Mouse (Mus musculus) activated CD4-positive, CD25-positive, alpha-beta regulatory T cell, adult 4 months (primary cell): Measurements from ENCODE around the gene Nadk. TPM values are rescaled to one million over a fixed set of nuclear protein-coding genes. Genes with fewer than 3 reads are reported as not detected.
A peak's percentile ranks its signal among the peaks of the same experiment; 100 is the strongest.

ENCODE experiments used
- ATAC-seq: one replicate; pipeline ENCODE4 v1.8.0; 2017
- polyA plus RNA-seq, 2 experiments: library from polyadenylated mRNA; unstranded; fragments of 100-300 nt; shearing (Covaris generic); gene quantifications; one replicate each; pipeline ENCODE4 v1.2.1; 2017

Gene Nadk
- polyA plus RNA-seq, 2 experiments from 2014 or later = 42.7 to 49.1 TPM

- ATAC-seq = no peak
Measured at GRCm38 (mm10) chr4:155605132-155605531, 43.0 kb downstream of the Nadk start.

DNA sequence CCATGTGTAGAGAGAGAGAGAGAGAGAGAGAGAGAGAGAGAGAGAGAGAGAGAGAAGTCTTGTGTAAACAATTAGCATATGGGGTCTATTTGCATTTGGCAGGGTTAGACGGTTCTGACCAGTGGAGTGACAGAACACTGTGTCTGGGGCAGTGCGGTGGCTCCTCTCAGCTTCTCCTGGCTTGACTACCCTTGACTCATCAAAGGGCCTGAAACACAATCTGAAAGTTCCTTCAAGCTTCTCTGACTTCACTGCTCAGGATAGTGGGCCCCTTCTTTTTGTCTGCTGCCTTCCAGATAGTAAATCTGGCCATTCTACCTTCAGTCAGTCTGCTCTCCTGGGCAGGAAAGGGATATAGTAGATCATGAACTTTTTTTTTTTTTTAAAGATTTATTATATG, 44.6 kb downstream of the Nadk start:
- ATAC-seq = no peak

- ATAC-seq = no peak
Measured at GRCm38 (mm10) chr4:155611860-155612259, 49.7 kb downstream of the Nadk start.

DNA sequence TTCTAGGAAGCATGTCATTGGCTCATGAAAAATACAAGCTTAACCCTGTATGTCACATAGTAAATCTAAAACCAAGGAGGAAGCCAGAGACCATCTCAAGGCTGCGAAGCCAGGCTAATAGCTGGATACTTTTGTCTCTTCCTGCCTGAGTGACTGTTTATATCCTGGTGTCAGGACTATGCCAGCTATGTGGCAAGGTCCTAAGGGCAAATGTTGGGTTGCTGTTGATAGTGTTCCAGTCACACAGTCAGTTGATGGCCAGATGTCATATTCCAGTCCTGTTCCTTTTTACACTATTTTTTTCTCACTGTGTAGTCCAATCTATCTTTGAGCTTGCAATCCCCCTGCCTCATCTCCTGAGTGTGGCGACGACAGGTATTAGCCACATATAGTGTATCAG, 51.1 kb downstream of the Nadk start:
- no peak for ATAC-seq

- ATAC-seq = no peak
Measured at GRCm38 (mm10) chr4:155618321-155618720, 56.1 kb downstream of the Nadk start.

- ATAC-seq = peak; percentile 95
Measured at GRCm38 (mm10) chr4:155624338-155625291, 62.4 kb downstream of the Nadk start, which contains the start of gene Cdk11b. Gene Cdk11b, plus strand, starts transcription at chr4:155624854.

DNA sequence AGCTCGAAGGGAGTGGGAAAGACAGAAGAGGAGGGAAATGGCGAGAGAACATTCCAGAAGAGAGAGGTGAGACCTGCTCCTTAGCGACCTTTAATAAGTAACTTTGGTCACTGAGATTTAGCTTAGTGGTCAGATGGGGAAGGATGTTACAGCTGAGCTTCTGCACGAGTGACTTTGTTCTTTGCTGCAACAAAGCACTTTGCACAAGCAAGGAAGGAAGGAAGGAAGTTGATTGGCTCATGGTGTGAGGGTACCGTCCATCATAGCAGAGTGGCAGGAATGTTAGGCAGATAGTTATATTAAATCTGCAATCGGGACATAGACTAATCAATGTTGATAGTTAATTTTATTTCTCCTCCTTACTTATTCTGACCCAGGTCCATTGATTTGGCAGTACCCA, 68.1 kb downstream of the Nadk start:
- ATAC-seq = no peak

- no peak for ATAC-seq
Measured at GRCm38 (mm10) chr4:155635766-155636499, 73.8 kb downstream of the Nadk start.

Other genes with a start within 250 kb of the Nadk start
- gene Prkcz, start 201.0 kb upstream of the Nadk start, polyA plus RNA-seq = 1 to 10 TPM; 6.5 to 8.3 TPM
- gene Gabrd, start 164.3 kb upstream of the Nadk start, polyA plus RNA-seq = under 1 TPM in 1 of 2 experiments, not detected in 1; 0.41 TPM
- 1 to 10 TPM; 1.8 to 2.1 TPM for gene Cfap74, start 153.2 kb upstream of the Nadk start, polyA plus RNA-seq
- gene Tmem52, start 93.3 kb upstream of the Nadk start, polyA plus RNA-seq = not detected
- 100 to 1,000 TPM in 1 of 2 experiments, 10 to 100 TPM in 1; 90.9 to 196 TPM for gene Gnb1, start 71.0 kb upstream of the Nadk start, polyA plus RNA-seq
- 1 to 10 TPM; 6.2 to 8.3 TPM for gene Slc35e2, start 39.0 kb downstream of the Nadk start, polyA plus RNA-seq
- 10 to 100 TPM; 74.7 to 99.8 TPM for gene Cdk11b, start 62.5 kb downstream of the Nadk start, polyA plus RNA-seq
- gene Gm10563, start 83.0 kb downstream of the Nadk start, polyA plus RNA-seq = not detected
- gene Mmp23, start 91.0 kb downstream of the Nadk start, polyA plus RNA-seq = not detected
- 1 to 10 TPM; 2.2 to 6.4 TPM for gene Mib2, start 106.8 kb downstream of the Nadk start, polyA plus RNA-seq
- gene Fndc10, start 132.0 kb downstream of the Nadk start, polyA plus RNA-seq = 1 to 10 TPM; 1.2 to 1.9 TPM
- gene Ssu72, start 142.4 kb downstream of the Nadk start, polyA plus RNA-seq = 100 to 1,000 TPM; 158 to 181 TPM
- gene Tmem240, start 172.4 kb downstream of the Nadk start, polyA plus RNA-seq = under 1 TPM in 1 of 2 experiments, not detected in 1; 0.22 TPM
- gene Atad3a, start 198.7 kb downstream of the Nadk start, polyA plus RNA-seq = 10 to 100 TPM; 16.3 to 21.0 TPM
- gene Vwa1, start 212.3 kb downstream of the Nadk start, polyA plus RNA-seq = under 1 TPM in 1 of 2 experiments, not detected in 1; 0.09 TPM
- gene Tmem88b, start 223.5 kb downstream of the Nadk start, polyA plus RNA-seq = under 1 TPM in 1 of 2 experiments, not detected in 1; 0.16 TPM
- gene Ankrd65, start 228.1 kb downstream of the Nadk start, polyA plus RNA-seq = not detected
- 100 to 1,000 TPM; 160 to 164 TPM for gene Mrpl20, start 240.5 kb downstream of the Nadk start, polyA plus RNA-seq